Mouse (Mus musculus) spleen, adult 12 weeks (tissue): ENCODE measurements around the gene C2cd2l.

Experiments
- DNase-seq: peaks from one replicate; pipeline ENCODE4 v3.0.0; 2022; ENCODE audit warnings: low spot score

The C2cd2l gene

DNA sequence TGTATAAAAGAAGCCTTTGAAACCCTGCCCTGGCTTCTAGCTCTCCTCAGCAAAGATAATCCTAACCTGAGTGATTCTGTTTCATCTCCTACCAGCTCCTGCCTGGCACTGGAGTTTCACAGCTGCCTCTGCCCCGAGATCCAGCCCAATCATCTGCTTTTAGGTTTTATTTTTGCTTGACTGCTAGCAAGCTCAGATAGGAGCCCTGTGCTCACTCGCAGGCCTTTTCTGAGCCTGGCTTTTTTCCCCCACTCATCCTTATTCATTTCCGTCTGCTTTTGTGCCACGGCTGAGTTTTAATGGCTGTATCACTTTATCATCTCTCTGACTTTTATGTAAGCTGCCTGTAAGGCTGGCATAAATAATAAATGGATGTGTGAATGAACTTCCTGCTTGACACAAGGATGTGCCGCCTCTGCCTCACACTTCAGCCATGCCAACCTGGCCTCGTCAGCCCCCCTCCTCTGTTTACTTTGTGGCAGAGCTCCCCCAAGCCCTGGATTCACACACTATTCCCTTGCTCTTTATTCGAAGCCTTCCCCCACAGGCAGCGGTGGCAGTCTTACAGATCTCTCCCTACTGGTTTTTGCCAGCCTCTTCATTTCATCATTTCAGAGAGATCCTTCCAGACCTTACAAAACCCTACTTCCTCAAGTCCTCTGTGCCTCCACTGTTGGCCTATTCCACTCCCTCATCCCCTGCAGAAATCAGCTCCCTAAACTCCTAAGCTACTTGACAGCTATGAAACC is 53.4 kb downstream of the C2cd2l start:
- no peak for DNase-seq

GRCm38 (mm10) chr9:44261388-44261787 is 58.7 kb downstream of the C2cd2l start:
- no peak for DNase-seq
